Mouse (Mus musculus) mature B cell (primary cell): Measurements from ENCODE around the gene Epgn.

Source experiments
- in situ Hi-C: fragments of 300-500 bp; cut with MboI; formaldehyde crosslinking; loops from 2 replicates; pipeline ENCODE4 v1.14.3; 2019

The Epgn gene

GRCm38 (mm10) chr5:91027164-91027563 is at the start of gene Epgn:
Epgn (plus strand) TSS chr5:91027464.
- in situ Hi-C loops: no loop called here

- in situ Hi-C loops: no loop called here
Observed at GRCm38 (mm10) chr5:90980297-90980696, 47.0 kb upstream of the Epgn start.

GRCm38 (mm10) chr5:90987605-90988004 is 39.7 kb upstream of the Epgn start:
- in situ Hi-C loops: no loop called here

GRCm38 (mm10) chr5:90988149-90988548 is 39.1 kb upstream of the Epgn start:
- in situ Hi-C loops: no loop called here

GRCm38 (mm10) chr5:90988592-90988991 is 38.7 kb upstream of the Epgn start:
- in situ Hi-C loops: no loop called here

- in situ Hi-C loops: no loop called here
Observed at GRCm38 (mm10) chr5:90999942-91000341, 27.3 kb upstream of the Epgn start.

GRCm38 (mm10) chr5:91015216-91015615 is 12.0 kb upstream of the Epgn start:
- in situ Hi-C loops: no loop called here

GRCm38 (mm10) chr5:91023114-91023513 is 4.2 kb upstream of the Epgn start:
- in situ Hi-C loops: no loop called here

- in situ Hi-C loops: no loop called here
Observed at GRCm38 (mm10) chr5:91027840-91028239, 576 bp downstream of the Epgn start.

GRCm38 (mm10) chr5:91030629-91031028 is 3.4 kb downstream of the Epgn start:
- in situ Hi-C loops: no loop called here

GRCm38 (mm10) chr5:91035341-91035740 is 8.1 kb downstream of the Epgn start:
- in situ Hi-C loops: no loop called here

- in situ Hi-C loops: no loop called here
Observed at GRCm38 (mm10) chr5:91036628-91037027, 9.4 kb downstream of the Epgn start.

- in situ Hi-C loops: no loop called here
Observed at GRCm38 (mm10) chr5:91037756-91038155, 10.5 kb downstream of the Epgn start.

GRCm38 (mm10) chr5:91038547-91038946 is 11.3 kb downstream of the Epgn start:
- in situ Hi-C loops: no loop called here

- in situ Hi-C loops: no loop called here
Observed at GRCm38 (mm10) chr5:91038963-91039362, 11.7 kb downstream of the Epgn start.

- in situ Hi-C loops: no loop called here
Observed at GRCm38 (mm10) chr5:91047987-91048386, 20.7 kb downstream of the Epgn start.

GRCm38 (mm10) chr5:91048397-91048796 is 21.1 kb downstream of the Epgn start:
- in situ Hi-C loops: no loop called here

GRCm38 (mm10) chr5:91072340-91072739 is 45.1 kb downstream of the Epgn start:
- in situ Hi-C loops: no loop called here

- in situ Hi-C loops: no loop called here
Observed at GRCm38 (mm10) chr5:91073626-91074025, 46.4 kb downstream of the Epgn start.

GRCm38 (mm10) chr5:91074026-91074425 is 46.8 kb downstream of the Epgn start:
- in situ Hi-C loops: no loop called here

GRCm38 (mm10) chr5:91074450-91074950 is 47.2 kb downstream of the Epgn start, which contains the start of gene Ereg:
Ereg (plus strand) TSS chr5:91074622.
- in situ Hi-C loops: no loop called here

- in situ Hi-C loops: no loop called here
Observed at GRCm38 (mm10) chr5:91075021-91075420, 47.8 kb downstream of the Epgn start.

GRCm38 (mm10) chr5:91083016-91083415 is 55.8 kb downstream of the Epgn start:
- in situ Hi-C loops: no loop called here
